Mouse (Mus musculus) 416B (cell line): ENCODE results near the gene Vps8.

Experiments used
- DNase-seq: peaks from one replicate; pipeline ENCODE4 v3.0.0; 2011; ENCODE audit warnings: low read depth

Vps8 gene

GRCm38 (mm10) chr16:21404631-21405030 is 18.3 kb upstream of the Vps8 start:
- DNase-seq = no peak

- no peak for DNase-seq
Observed at GRCm38 (mm10) chr16:21405224-21405969, 17.5 kb upstream of the Vps8 start.

GRCm38 (mm10) chr16:21406136-21406535 is 16.8 kb upstream of the Vps8 start:
- DNase-seq = no peak

GRCm38 (mm10) chr16:21411779-21412178 is 11.1 kb upstream of the Vps8 start:
- no peak for DNase-seq

- peak; percentile 86 for DNase-seq
Observed at GRCm38 (mm10) chr16:21412593-21413047, 10.3 kb upstream of the Vps8 start.

- no peak for DNase-seq
Observed at GRCm38 (mm10) chr16:21413819-21414218, 9.1 kb upstream of the Vps8 start.

GRCm38 (mm10) chr16:21415128-21415527 is 7.8 kb upstream of the Vps8 start:
- no peak for DNase-seq

- DNase-seq = peak; percentile 65
Observed at GRCm38 (mm10) chr16:21418012-21418411, 4.9 kb upstream of the Vps8 start.

- DNase-seq = peak; percentile 78
Observed at GRCm38 (mm10) chr16:21423546-21423910, 610 bp downstream of the Vps8 start.

- DNase-seq = no peak
Observed at GRCm38 (mm10) chr16:21428131-21428530, 5.2 kb downstream of the Vps8 start.

GRCm38 (mm10) chr16:21430377-21431060 is 7.6 kb downstream of the Vps8 start:
- peak; percentile 37 for DNase-seq

- DNase-seq = peak; percentile 11
Observed at GRCm38 (mm10) chr16:21431614-21432013, 8.7 kb downstream of the Vps8 start.

- peak; percentile 57 for DNase-seq
Observed at GRCm38 (mm10) chr16:21433543-21433942, 10.6 kb downstream of the Vps8 start.

- DNase-seq = no peak
Observed at GRCm38 (mm10) chr16:21441012-21441411, 18.1 kb downstream of the Vps8 start.

- DNase-seq = no peak
Observed at GRCm38 (mm10) chr16:21445026-21445625, 22.2 kb downstream of the Vps8 start.

GRCm38 (mm10) chr16:21447447-21447846 is 24.5 kb downstream of the Vps8 start:
- DNase-seq = no peak

- no peak for DNase-seq
Observed at GRCm38 (mm10) chr16:21448464-21448863, 25.5 kb downstream of the Vps8 start.

- no peak for DNase-seq
Observed at GRCm38 (mm10) chr16:21449890-21450289, 27.0 kb downstream of the Vps8 start.

GRCm38 (mm10) chr16:21452569-21452968 is 29.7 kb downstream of the Vps8 start:
- no peak for DNase-seq

GRCm38 (mm10) chr16:21457639-21458369 is 34.9 kb downstream of the Vps8 start:
- no peak for DNase-seq

GRCm38 (mm10) chr16:21465868-21466267 is 43.0 kb downstream of the Vps8 start:
- DNase-seq = no peak

- DNase-seq = peak; percentile 11
Observed at GRCm38 (mm10) chr16:21470416-21470815, 47.5 kb downstream of the Vps8 start.
